Mouse (Mus musculus) stomach, embryonic 14.5 days (tissue): ENCODE results near the gene Gm10413. TPM values are rescaled to one million over a fixed set of nuclear protein-coding genes. Genes with fewer than 3 reads are reported as not detected.
"Not testable (repeated sequence)": the region's sequence is repeated elsewhere in the genome, so short reads cannot be mapped to it uniquely, and the experiment has no call there.

Source experiments
- ATAC-seq: fragments of 200-750 bp; cut with Nextera tagmentation; 2 replicates; pipeline ENCODE4 v1.8.0; 2017; ENCODE audit warnings: low read depth, moderate TSS enrichment; ENCODE audit not compliant: insufficient number of reproducible peaks, insufficient read depth, low FRiP score
- H3K27ac ChIP-seq: fragments of 300-500 bp; sonication (generic); 2 replicates; pipeline ENCODE4 v1.5.1; 2014; ENCODE audit warnings: mild to moderate bottlenecking, low read length, moderate library complexity, mixed read lengths
- H3K27me3 ChIP-seq: fragments of 300-500 bp; sonication (generic); 2 replicates; pipeline ENCODE4 v1.6.1; 2014; ENCODE audit warnings: low read length, control low read depth, mixed read lengths; ENCODE audit not compliant: control insufficient read depth, insufficient read depth
- H3K36me3 ChIP-seq: fragments of 300-500 bp; sonication (generic); 2 replicates; pipeline ENCODE4 v1.6.1; 2014; ENCODE audit warnings: mild to moderate bottlenecking, control low read depth, low read length, moderate library complexity, mixed read lengths; ENCODE audit not compliant: control insufficient read depth, insufficient read depth
- H3K4me1 ChIP-seq: fragments of 300-500 bp; sonication (generic); 2 replicates; pipeline ENCODE4 v1.6.1; 2014; ENCODE audit warnings: low read length, control low read depth, mixed read lengths; ENCODE audit not compliant: control insufficient read depth, insufficient read depth
- H3K4me2 ChIP-seq: fragments of 300-500 bp; sonication (generic); replicated peaks from 2 replicates; pipeline ENCODE4 v1.6.1; 2014; ENCODE audit warnings: low read depth, low read length, control low read depth
- H3K4me3 ChIP-seq: fragments of 300-500 bp; sonication (generic); 2 replicates; pipeline ENCODE4 v1.5.1; 2014; ENCODE audit warnings: low read depth, low read length, control low read depth
- H3K9ac ChIP-seq: fragments of 300-500 bp; sonication (generic); replicated peaks from 2 replicates; pipeline ENCODE4 v1.6.1; 2014; ENCODE audit warnings: low read depth, mild to moderate bottlenecking, control low read depth, low read length, moderate library complexity, mixed read lengths
- H3K9me3 ChIP-seq: fragments of 300-500 bp; sonication (generic); 2 replicates; pipeline ENCODE4 v1.6.1; 2016; ENCODE audit warnings: low read depth, low read length, control low read depth; ENCODE audit not compliant: control insufficient read depth
- WGBS: fragments of 180-500 bp; shearing (Covaris S2); extraction: QIAGEN DNeasy Blood & Tissue Kit; methylation state at CpG from one replicate; pipeline ENCODE4 v1.1.7; 2014; 5-methylcytosine and 5-hydroxymethylcytosine counted together
- polyA plus RNA-seq: library from polyadenylated mRNA; unstranded; fragments of >200 nt; fragmentation: Nextera tagmentation; extraction: Ambion mirVana; gene quantifications from 2 replicates; pipeline ENCODE4 v1.2.1, GENCODE M21; 2014

Gm10413 gene
- not detected in 2 replicates for polyA plus RNA-seq

DNA sequence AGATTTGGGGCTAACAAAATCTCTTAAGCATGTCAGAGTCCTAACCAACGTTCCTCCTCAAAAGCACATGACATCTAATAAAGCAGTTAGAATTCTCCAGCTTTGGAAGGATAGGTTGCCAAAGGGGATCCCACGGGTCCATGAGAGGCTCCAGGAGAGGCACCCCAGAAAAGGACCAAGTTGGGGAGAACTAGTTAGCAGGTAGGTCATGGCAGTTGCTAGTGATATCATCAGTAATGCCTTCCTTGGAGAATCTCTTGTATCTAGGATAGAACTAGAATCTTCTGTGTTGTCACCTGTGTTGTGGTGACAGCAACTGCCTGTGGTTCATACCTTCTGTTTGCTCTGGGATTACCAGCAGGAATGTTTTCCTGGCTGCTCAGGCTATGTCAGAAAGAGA lies at the start of gene Gm10413:
Gene Gm10413, plus strand, starts transcription at position 301 of the 400 bp plus-strand sequence.
- H3K9ac ChIP-seq, ATAC-seq, H3K4me2 ChIP-seq, H3K4me3 ChIP-seq, H3K9me3 ChIP-seq, H3K36me3 ChIP-seq, H3K4me1 ChIP-seq, H3K27me3 ChIP-seq, H3K27ac ChIP-seq: not testable (repeated sequence)
- WGBS = no CpG with 5 or more reads among the region's 2 CpGs

DNA sequence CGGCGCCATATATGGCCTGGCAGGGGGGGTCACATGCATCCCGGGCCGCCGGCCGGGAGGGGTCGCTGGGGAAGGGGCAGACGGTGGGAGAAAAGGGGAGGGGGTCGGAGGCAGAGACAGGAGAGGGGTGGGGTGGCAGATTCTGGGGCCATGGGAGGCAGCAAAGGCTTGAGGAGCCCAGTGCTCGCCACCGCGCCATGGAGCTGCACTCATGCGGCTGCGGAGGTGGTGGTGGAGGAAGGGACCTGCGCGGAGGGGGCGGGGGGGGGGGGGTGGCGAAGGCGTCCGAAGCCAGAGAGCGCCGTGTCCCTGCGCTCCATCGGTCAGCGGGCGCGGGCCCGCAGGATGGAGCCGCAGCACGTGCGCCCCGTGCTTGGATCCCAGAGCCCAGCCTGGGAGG lies 17.4 kb downstream of the Gm10413 start, which contains the start of gene Gm10409:
Gene Gm10409, plus strand, starts transcription at position 301 of the 400 bp plus-strand sequence.
- H3K36me3 ChIP-seq, H3K4me1 ChIP-seq, H3K4me3 ChIP-seq, H3K9ac ChIP-seq, H3K4me2 ChIP-seq, H3K27ac ChIP-seq, H3K9me3 ChIP-seq, ATAC-seq, H3K27me3 ChIP-seq: not testable (repeated sequence)
- WGBS = no CpG with 5 or more reads among the region's 32 CpGs

DNA sequence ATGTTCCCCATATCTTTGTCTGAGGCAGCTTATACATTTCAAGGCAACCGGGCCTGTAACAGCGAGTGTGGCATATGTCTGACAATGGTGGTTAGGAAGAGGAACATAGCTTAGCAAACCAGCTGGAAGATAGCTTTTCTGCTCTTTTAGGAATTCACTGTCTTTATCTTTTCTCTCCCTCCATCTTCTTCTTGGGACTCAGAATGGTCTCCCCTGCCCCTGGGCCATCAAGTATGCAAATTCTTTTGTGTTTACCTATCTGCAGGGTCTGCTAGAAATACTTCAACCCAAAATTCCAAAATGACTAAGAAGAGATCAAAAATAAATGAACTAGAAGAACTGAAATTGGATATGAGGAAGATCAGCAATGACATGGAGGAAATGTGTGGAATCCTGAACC lies 32.9 kb downstream of the Gm10413 start, which contains the start of gene Gm3005:
Gene Gm3005, plus strand, starts transcription at position 301 of the 400 bp plus-strand sequence.
- not testable (repeated sequence) for H3K9me3 ChIP-seq, H3K27me3 ChIP-seq, ATAC-seq, H3K36me3 ChIP-seq, H3K4me3 ChIP-seq, H3K9ac ChIP-seq, H3K4me1 ChIP-seq, H3K27ac ChIP-seq, H3K4me2 ChIP-seq
- no CpG with 5 or more reads among the region's 2 CpGs for WGBS

DNA sequence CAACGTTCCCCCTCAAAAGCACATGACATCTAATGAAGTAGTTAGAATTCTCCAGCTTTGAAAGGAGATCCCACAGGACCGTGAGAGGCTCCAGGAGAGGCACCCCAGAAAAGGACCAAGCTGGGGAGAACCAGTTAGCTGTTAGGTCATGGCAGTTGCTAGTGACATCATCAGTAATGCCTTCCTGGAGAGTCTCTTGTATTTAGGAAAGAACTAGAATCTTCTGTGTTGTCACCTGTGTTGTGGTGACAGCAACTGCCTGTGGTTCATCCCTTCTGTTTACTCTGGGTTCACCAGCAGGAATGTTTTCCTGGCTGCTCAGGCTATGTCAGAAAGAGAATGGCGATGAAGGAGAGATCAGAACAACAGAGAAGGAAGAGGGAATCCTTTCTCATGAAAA lies 54.2 kb downstream of the Gm10413 start, which contains the start of gene Gm10408:
Gene Gm10408, plus strand, starts transcription at position 301 of the 400 bp plus-strand sequence.
- H3K27ac ChIP-seq, H3K4me3 ChIP-seq, H3K4me2 ChIP-seq, H3K4me1 ChIP-seq, H3K9me3 ChIP-seq, H3K9ac ChIP-seq, ATAC-seq, H3K36me3 ChIP-seq, H3K27me3 ChIP-seq: not testable (repeated sequence)
- WGBS = no CpG with 5 or more reads among the region's 3 CpGs

Other genes starting within 250 kb of the Gm10413 start
- gene Gm5795, start 206.8 kb upstream of the Gm10413 start, polyA plus RNA-seq = not detected in 2 replicates
- gene D830030K20Rik, start 186.6 kb upstream of the Gm10413 start, polyA plus RNA-seq = 5.8 and 8.0 TPM in 2 replicates
- gene Gm2956, start 62.5 kb upstream of the Gm10413 start, polyA plus RNA-seq = not detected in 2 replicates
- 1.1 and 2.0 TPM in 2 replicates for gene Gm10409, start 17.5 kb downstream of the Gm10413 start, polyA plus RNA-seq
- 0.81 and 0.97 TPM in 2 replicates for gene Gm3005, start 33.0 kb downstream of the Gm10413 start, polyA plus RNA-seq
- gene Gm10408, start 54.3 kb downstream of the Gm10413 start, polyA plus RNA-seq = not detected in 2 replicates
- not detected in 2 replicates for gene Gm3012, start 239.4 kb downstream of the Gm10413 start, polyA plus RNA-seq